Mouse (Mus musculus) left cerebral cortex, postnatal 4 days (tissue): ENCODE results near the gene Dennd2c. TPM values are rescaled to one million over a fixed set of nuclear protein-coding genes. Genes with fewer than 3 reads are reported as not detected.
"Not testable (repeated sequence)": the region's sequence is repeated elsewhere in the genome, so short reads cannot be mapped to it uniquely, and the experiment has no call there.

Source experiments
- DNase-seq: peaks from one replicate; pipeline ENCODE4 v3.0.0-alpha.2; 2022
- intact Hi-C: fragments of 180-260 bp; cut with DNase I; formaldehyde crosslinking; loops from one replicate; pipeline ENCODE4 v1.15.1; 2025
- total RNA-seq, 2 experiments: library from RNA; stranded (reverse); gene quantifications; 2 replicates each; pipeline ENCODE4 v1.2.3; 2021

Dennd2c gene
- total RNA-seq, 2 experiments from 2014 or later = 1.1 to 1.4 TPM

GRCm38 (mm10) chr3:103207749-103208148 lies 105.3 kb downstream of the Dennd2c start:
- intact Hi-C loops = no loop called here
- no peak for DNase-seq

DNA sequence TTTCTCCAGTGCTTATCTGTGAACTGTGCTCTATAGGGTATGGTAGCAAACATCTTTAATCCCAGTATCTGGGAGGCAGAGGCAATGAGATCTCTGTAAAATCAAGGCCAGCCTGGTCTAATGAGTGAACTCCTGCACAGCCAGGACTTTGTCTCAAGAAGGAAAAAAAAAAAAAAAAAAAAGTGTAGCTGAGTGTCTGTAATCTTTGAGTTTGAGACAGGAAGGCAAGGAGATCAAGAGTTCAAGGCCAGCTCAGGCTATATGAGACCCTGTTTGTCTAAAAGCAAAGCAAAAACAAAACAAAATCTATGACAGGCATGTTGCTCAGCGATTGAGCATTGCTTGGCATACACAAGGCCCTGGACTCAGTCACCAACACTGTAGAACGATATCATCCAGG lies 105.8 kb downstream of the Dennd2c start:
- intact Hi-C loops = no loop called here
- no peak for DNase-seq

DNA sequence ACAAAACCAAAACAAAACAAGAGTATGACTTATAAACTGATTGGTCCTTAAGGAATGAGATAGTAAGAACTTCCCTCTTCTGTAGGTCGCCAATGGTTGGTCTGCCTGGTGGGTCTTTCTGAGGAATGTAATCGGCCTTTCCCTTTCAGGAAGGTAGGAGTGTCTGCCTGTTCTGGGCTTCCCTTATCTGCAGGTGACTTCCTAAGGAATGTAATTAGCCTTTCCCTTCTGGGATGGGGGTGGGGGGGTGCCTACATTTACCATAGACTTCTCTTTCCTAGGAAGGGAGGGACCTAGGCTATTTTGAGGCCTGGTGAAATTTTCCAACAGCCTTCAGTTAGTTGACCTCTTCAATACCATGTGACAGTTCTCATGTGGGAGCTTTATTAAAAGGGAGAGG lies 108.7 kb downstream of the Dennd2c start:
- intact Hi-C loops = no loop called here

GRCm38 (mm10) chr3:103212142-103212541 lies 109.7 kb downstream of the Dennd2c start:
- no peak for DNase-seq
- intact Hi-C loops = no loop called here

More for the DNA sequence above, 108.7 kb downstream of the Dennd2c start:
- no peak for DNase-seq

DNA sequence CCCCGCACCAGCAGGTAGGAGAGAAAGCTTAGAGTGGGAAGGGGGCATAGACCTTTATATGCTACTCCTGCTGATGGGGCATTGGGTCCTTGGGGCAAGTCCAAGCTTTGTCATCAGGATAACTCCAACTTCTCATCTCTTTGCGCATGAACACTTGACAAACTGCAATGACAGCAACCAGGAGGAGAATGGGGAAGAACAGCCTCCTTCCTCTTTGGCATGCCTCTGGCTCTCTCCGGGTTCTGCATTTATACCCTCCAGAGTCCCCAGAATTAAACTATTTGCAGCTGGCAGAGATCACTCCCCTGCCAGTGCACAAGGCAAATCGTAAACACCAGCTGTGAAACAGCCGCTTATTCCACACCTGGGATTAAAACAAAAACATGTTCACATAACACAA lies 111.1 kb downstream of the Dennd2c start:
- intact Hi-C loops = no loop called here
- no peak for DNase-seq

DNA sequence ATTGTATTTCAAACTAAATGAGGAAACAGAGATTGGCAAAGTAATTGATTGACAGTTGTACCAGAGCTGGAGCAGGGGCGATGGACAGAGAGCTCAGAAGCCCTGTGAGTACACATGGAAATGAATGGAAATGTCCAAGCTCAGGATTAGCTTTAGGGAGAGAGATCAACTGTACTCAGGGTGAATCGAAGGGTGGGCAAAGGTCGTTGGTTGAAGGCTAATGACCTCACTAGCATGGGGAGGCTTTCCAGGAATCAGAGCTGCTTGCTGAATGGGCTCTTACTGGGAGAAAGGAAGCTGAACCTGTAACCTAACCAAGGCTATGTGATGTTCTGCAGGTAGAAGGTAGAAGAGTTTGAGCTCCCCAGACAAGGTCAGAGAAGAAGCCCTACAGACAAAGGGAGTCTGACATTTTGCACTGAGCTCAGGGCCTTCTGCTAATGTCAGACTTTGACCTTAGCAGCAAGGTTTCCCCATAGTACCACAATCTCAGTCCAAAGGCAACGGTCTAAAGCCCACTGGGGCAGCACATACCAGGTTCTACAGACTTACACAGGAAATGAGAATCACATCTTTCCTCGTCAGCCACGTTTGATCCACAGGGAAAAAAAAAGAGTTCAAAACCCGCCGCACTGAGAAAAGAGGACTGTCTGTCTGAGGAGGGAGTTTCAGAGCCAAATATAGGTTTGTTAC lies 112.3 kb downstream of the Dennd2c start:
- no peak for DNase-seq
- intact Hi-C loops = no loop called here

DNA sequence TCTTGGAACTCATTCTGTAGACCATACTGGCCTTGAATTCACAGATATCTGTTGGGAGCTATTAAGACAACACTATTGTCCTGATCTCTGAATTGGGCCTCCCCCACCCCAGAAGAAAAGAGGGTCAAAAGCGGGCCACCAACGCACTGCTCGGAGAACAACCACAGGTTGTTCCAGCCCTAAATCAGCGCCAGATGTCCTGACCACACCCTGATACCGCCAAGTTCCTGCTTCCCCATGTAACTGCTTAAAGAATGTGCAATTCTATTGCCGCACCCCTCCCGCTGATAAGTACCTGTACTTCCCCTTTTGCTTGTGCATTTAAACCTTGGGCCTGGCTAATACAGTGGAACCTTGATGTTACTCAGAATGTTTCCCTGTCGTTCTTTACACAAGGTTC lies 113.0 kb downstream of the Dennd2c start:
- DNase-seq, intact Hi-C loops: not testable (repeated sequence)

Other genes with a start within 250 kb of the Dennd2c start
- gene Sycp1, start 166.5 kb upstream of the Dennd2c start, total RNA-seq = not detected
- gene Nr1h5, start 138.5 kb upstream of the Dennd2c start, total RNA-seq = not detected
- 10 to 100 TPM; 91.5 to 98.7 TPM for gene Sike1, start 106.9 kb upstream of the Dennd2c start, total RNA-seq
- gene Csde1, start 82.2 kb upstream of the Dennd2c start, total RNA-seq = 100 to 1,000 TPM; 324 to 349 TPM
- gene Nras, start 44.3 kb upstream of the Dennd2c start, total RNA-seq = 100 to 1,000 TPM; 191 to 214 TPM
- not detected for gene Ampd1, start 28.6 kb upstream of the Dennd2c start, total RNA-seq
- 10 to 100 TPM; 86.1 to 93.7 TPM for gene Bcas2, start 69.1 kb downstream of the Dennd2c start, total RNA-seq
- 10 to 100 TPM; 73.1 to 75.2 TPM for gene Trim33, start 176.7 kb downstream of the Dennd2c start, total RNA-seq